In the genomic region with DNA sequence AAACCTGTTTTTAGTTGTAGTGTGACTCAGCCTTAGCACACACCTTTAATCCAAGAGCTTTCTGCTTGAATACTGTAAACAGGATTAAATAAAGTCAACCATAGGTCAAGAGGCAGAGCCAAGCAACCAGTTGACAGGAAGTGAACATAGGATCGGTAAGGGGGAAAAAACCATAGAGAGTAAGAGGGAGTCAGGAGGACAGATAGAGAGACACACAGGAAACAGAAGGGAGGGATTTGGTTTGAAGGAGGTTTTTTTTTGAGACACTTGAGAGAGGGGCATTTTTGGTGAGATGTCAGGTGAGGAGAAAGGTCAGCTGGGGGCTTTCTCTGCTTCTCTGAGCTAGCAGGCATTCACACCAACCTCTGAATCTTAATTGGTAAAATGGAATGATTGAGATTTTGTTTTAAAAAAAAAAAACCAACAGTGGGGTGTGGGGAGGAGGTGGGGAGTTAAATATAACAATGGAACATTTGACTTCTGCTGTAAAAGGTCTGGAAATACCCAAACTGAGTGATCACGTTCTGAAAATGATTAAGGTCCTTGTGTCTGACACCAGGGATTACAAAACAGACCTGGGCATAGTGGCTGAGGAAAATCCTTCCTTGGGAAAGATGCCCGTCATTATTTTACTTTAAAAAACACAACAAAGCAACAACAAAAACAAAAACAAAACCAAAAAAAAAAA, we compare ENCODE assay signal across 17 mouse cellular contexts.
"Had no signal": no experiment of that assay in that cellular context is flagged by ENCODE, and none has a peak within 500 bp of the region (broad histone marks: within the 10 kb centered on the region; RNA-seq: fewer than 3 reads in every experiment).

No protein-coding gene starts in this region.

- H3K9me3 ChIP-seq: lung, embryonic 15.5 days; midbrain, embryonic 13.5 days; neural tube, embryonic 13.5 days; stomach, embryonic 15.5 days had no signal

- H3K36me3 ChIP-seq: lung, embryonic 15.5 days; midbrain, embryonic 13.5 days; neural tube, embryonic 13.5 days; stomach, embryonic 15.5 days had no signal

- H3K4me3 ChIP-seq: lung, embryonic 15.5 days; megakaryocyte, embryonic 14.5 days; midbrain, embryonic 13.5 days; myocyte; neural tube, embryonic 13.5 days; stomach, embryonic 15.5 days had no signal

- H3K27ac ChIP-seq: lung, embryonic 15.5 days; macrophage; midbrain, embryonic 13.5 days; neural tube, embryonic 13.5 days; stomach, embryonic 15.5 days had no signal

- ATAC-seq: liver, postnatal 0 days; lung, postnatal 0 days; midbrain, embryonic 13.5 days; midbrain, embryonic 16.5 days had no signal

- H3K27me3 ChIP-seq: lung, embryonic 15.5 days; megakaryocyte, embryonic 14.5 days; midbrain, embryonic 13.5 days; neural tube, embryonic 13.5 days; stomach, embryonic 15.5 days had no signal

- DNase-seq: liver, postnatal 0 days; lung, adult 2 months; lung, postnatal 14 days; lung, postnatal 36 days; right cerebral cortex, postnatal 14 days; thymus, adult 18-20 months; thymus, postnatal 14 days; thymus, postnatal 36 days had no signal

- H3K4me1 ChIP-seq: lung, embryonic 15.5 days; megakaryocyte, embryonic 14.5 days; midbrain, embryonic 13.5 days; neural tube, embryonic 13.5 days; stomach, embryonic 15.5 days had no signal
